Mouse (Mus musculus) urinary bladder, postnatal 36 days (tissue): ENCODE measurements around the gene Golph3l.
"Not testable (repeated sequence)": the region's sequence is repeated elsewhere in the genome, so short reads cannot be mapped to it uniquely, and the experiment has no call there.

Source experiments
- DNase-seq, 2 experiments: peaks; one replicate each; pipeline ENCODE4 v3.0.0; 2022; ENCODE audit warnings: low spot score in 2 of 2, mixed read lengths in 1 of 2

Golph3l gene

GRCm38 (mm10) chr3:95588604-95589086 is at the start of gene Golph3l:
TSS of gene Golph3l (plus strand) at chr3:95588934.
- peak; percentile 91 to 92 for DNase-seq

- no peak for DNase-seq
Measured at GRCm38 (mm10) chr3:95538936-95539335, 49.8 kb upstream of the Golph3l start.

DNA sequence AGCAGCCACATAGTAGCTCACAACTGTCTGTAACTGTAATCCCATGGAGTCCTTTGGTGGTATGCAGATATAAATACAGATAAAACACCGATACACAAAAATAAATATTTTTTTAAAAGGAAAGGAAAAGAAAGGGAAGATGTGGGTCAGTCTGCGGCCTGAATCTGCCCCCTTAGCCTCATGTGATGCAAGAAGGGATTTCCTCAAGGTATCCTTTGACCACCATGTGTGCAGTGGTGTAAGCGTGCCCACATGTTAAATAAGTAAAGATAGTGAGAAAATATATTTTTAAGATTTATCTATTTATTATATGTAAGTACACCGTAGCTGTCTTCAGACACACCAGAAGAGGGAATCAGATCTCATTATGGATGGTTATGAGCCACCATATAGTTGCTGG is 48.9 kb upstream of the Golph3l start:
- no peak for DNase-seq

- DNase-seq = not testable (repeated sequence)
Measured at GRCm38 (mm10) chr3:95541186-95541585, 47.5 kb upstream of the Golph3l start.

- no peak for DNase-seq
Measured at GRCm38 (mm10) chr3:95542171-95542570, 46.6 kb upstream of the Golph3l start.

- DNase-seq = no peak
Measured at GRCm38 (mm10) chr3:95542981-95543380, 45.8 kb upstream of the Golph3l start.

DNA sequence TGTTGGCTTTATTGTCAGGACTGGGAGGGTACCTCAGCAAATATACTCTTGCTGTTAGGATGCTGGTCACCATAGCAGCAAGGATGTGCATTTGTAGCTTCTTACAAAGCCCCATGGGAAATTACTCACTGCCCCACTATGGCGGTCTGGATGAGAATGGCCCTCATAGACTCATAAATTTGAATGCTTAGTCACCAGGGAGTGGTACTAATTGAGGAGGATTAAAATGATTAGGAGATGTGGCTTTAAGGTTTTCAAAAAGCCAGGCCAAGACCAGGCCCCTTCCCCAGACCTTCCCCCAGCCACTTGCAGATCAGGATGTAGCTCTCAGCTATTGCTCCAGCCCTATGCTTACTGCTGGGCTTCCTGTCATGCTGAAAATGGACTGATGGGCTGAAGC is 38.6 kb upstream of the Golph3l start:
- DNase-seq = no peak

DNA sequence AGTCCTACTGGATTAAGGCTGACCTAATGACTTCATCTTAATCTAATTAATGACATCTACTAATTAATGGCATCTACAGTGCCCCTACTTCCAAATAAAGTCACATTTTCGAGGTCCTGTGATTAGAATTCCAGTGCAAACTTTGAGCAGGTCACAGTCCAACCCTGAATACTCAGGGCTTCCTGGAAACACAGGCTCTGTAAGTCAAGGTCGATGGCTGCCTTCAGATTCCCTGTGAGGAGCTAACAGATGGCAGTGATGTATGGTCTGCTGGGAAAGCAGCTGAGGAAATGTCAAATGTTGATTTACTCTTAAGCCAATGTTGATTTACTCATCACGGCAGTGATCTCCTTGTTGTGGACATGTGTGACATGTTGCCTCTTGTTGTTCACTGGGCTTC is 34.7 kb upstream of the Golph3l start:
- DNase-seq = no peak

- no peak for DNase-seq
Measured at GRCm38 (mm10) chr3:95559437-95559836, 29.3 kb upstream of the Golph3l start, which contains the start of gene Hormad1. TSS of gene Hormad1 (plus strand) at chr3:95559677.

GRCm38 (mm10) chr3:95560738-95561137 is 28.0 kb upstream of the Golph3l start:
- no peak for DNase-seq

DNA sequence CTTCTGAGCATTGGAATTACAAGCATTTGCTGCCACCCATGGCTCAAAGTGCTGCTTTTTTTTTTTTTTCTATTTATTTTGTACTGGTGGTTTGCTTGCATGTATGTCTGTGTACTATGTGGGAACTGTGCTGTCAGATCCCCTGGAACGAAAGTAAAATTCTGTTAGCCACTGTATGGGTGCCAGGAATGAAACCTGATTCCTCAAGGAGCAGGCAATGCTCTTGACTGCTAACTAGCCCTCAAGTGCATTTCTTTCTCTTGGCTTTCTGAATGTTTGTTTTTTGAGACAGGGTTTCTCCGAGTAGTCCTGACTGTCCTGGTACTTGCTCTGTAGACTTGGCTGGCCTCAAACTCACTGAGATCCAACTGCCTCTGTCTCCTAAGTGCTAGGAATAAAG is 26.9 kb upstream of the Golph3l start:
- DNase-seq = no peak

DNA sequence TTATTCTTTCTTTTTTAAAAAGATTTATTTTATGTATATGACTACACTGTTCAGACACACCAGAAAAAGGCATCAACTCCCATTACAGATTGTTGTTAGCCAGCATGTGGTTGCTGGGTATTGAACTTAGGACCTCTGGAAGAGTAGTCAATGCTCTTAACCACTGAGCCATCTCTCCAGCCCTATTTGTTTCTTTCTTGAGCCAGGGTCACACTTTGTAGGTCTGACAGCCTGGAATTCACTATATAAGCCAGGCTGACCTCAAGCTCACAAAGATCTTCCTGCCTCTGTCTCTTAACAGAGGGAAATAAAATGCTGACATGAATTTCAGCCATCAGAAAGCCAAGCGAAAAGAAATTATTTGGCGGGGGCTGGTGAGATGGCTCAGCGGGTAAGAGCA is 19.1 kb upstream of the Golph3l start:
- no peak for DNase-seq

DNA sequence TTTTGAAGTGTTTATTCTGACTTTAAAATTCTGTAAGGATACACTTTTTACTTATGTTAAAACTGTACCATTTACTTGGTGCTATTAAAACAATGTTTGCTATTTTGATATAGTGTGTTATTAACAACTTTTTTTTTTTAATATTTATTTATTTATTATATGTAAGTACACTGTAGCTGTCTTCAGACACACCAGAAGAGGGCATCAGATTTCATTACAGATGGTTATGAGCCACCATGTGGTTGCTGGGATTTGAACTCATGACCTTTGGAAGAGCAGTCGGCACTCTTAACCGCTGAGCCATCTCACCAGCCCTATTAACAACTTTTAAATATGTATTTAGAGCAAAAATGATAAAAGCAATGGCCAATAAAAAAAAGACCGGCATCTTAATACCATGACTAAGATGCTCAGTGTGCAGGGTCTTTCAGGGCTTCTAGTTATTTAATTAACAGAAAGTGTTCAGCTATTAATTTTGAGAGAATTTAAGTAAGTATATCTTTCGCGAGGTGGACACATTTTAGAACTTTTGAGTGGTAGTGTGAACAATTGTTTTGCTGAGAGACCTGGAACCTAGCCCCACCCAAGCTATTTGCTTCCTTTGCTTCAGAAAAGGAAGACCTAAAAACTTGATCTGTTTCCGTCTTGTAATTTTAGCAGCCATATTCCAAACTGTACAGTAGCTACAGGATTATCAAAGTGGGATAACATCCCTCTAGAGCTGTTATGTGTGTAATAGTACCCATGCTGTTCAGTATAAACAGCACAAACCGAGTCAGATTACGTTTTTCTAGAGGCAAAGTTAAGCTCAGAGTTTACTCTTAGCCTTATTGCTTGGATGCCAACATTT is 755 bp upstream of the Golph3l start:
- DNase-seq = no peak

- DNase-seq = no peak
Measured at GRCm38 (mm10) chr3:95598734-95599133, 10.0 kb downstream of the Golph3l start.

- no peak for DNase-seq
Measured at GRCm38 (mm10) chr3:95601287-95601686, 12.6 kb downstream of the Golph3l start.

GRCm38 (mm10) chr3:95606096-95606495 is 17.4 kb downstream of the Golph3l start:
- DNase-seq = no peak

DNA sequence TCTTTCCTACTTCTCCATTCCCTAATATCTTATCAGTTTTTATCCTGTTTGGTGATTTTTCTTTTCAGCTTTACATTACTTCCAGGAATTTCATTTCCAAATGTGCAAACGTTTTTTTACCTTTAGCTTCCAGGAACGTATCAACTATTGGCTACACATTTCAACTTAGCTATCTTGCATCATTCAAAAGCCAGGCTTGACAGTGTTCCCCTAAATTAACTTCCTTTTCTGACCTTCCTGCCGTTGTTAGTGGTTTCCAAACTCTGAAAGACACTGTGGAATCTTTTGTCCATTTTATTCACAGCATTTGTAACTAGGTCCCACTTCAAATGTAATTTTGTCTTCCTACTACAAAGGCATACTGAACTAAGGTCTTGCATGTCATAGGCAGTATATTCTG is 20.5 kb downstream of the Golph3l start:
- DNase-seq = no peak

DNA sequence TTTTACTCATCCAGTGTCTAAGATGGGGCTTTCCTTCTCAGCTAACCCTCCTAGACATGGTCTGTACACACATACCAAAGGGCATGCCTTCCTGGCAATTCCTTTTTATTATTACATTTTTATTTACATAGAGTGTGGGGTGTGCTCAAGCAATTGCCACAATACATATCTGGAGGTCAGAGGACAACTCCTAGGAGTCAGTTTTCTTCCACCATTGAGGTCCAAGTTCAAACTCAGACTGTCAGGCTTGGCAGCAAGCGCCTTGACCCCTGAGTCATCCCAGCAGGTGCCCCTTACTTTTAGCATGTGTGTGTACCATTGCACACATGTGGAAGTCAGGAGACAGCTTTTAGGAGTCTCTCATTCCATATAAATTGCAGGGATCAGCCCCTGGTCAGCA is 25.3 kb downstream of the Golph3l start:
- no peak for DNase-seq

- no peak for DNase-seq
Measured at GRCm38 (mm10) chr3:95618511-95618910, 29.8 kb downstream of the Golph3l start.

GRCm38 (mm10) chr3:95621241-95621640 is 32.5 kb downstream of the Golph3l start:
- DNase-seq = no peak

- DNase-seq = not testable (repeated sequence)
Measured at GRCm38 (mm10) chr3:95622421-95622820, 33.7 kb downstream of the Golph3l start.

DNA sequence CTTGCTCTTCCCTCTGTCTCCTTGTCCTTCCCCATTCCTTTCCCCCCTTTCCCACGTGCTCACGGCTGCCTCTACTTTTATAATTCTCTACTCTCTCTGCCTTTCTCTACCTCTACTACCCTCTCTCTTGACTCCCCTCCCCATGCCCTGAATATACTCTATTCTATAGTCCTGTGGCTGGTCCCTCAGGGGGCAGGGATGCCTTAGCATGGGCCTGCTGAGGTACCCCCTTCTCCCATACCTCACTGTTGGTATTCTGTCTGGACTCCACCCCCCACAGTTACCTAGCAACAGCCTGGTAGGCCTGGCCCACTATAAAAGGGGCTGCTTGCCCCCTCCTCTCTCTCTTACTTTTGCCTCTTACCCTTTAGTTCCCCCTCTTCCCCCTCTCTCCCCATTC is 34.8 kb downstream of the Golph3l start:
- DNase-seq = no peak

DNA sequence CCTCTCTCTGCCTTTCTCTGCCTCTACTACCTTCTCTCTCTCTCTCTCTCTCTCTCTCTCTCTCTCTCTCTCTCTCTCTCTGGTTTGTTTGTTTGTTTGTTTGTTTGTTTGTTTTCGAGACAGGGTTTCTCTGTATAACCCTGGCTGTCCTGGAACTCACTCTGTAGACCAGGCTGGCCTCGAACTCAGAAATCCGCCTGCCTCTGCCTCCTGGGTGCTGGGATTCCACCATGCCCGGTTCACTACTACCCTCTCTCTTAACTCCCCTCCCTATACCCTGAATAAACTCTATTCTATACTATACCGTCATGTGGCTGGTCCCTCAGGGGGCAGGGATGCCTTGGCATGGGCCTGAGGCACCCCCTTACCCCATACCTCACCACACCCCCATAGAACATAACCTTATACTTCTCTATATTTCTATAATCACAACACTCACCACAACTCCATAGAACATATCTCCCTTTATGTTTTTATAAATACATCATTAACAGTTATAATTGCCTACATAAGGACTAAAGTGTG is 35.3 kb downstream of the Golph3l start:
- DNase-seq = not testable (repeated sequence)
